ENCODE assay signal across 8 mouse cellular contexts in genomic region chr19:45544152-45544924, GRCm38 (mm10). TPM values are rescaled to one million over a fixed set of nuclear protein-coding genes. Genes with fewer than 3 reads are reported as not detected.
DNase-seq lines count a peak whose midpoint lies in the region; ATAC-seq lines count a peak whose summit lies in the region.

No protein-coding gene starts in this region.

- 0 out of 2 replicates have a peak, but pooled peaks have one; percentile 22 for ATAC-seq in cerebellum, adult (ENCODE audit: insufficient number of reproducible peaks, low FRiP score, low TSS enrichment)
- no peak for ATAC-seq in embryonic facial prominence, embryonic 11.5 days (replicated peaks; ENCODE audit: insufficient number of reproducible peaks, low FRiP score, low TSS enrichment, low read depth)
- no peak for ATAC-seq in hindbrain, embryonic 16.5 days
- ATAC-seq in megakaryocyte, adult 5-6 weeks (ENCODE audit: poor library complexity, severe bottlenecking): peak; percentile 42; the same call in 1 of the 2 replicates
- ATAC-seq in stomach, embryonic 15.5 days (ENCODE audit: insufficient read depth, low FRiP score, low read depth): no peak

- peak overlapping the region; percentile 28 for H3K4me3 ChIP-seq in embryonic facial prominence, embryonic 11.5 days (ENCODE audit: low read depth, low read length)
- H3K4me3 ChIP-seq in hindbrain, embryonic 16.5 days (ENCODE audit: low read length): peak overlapping the region; percentile 35
- H3K4me3 ChIP-seq in stomach, embryonic 15.5 days (replicated peaks): peak overlapping the region; percentile 46

- H3K27ac ChIP-seq in embryonic facial prominence, embryonic 11.5 days (replicated peaks; ENCODE audit: low read depth, low read length): no peak overlapping the region
- H3K27ac ChIP-seq in hindbrain, embryonic 16.5 days (ENCODE audit: low read depth, low read length): no peak overlapping the region
- no peak overlapping the region for H3K27ac ChIP-seq in stomach, embryonic 15.5 days

- DNase-seq in cerebellum, adult 9-10 months: no peak
- DNase-seq in A20 (ENCODE audit: low read depth, low spot score): peak; percentile 88
- DNase-seq in embryonic facial prominence, embryonic 11.5 days (ENCODE audit: low spot score): no peak
- DNase-seq in left cerebral cortex, adult 9 months (ENCODE audit: low spot score in 2 of 2): no peak

- peaks cover 4% of the 10 kb centered on the region for H3K4me1 ChIP-seq in embryonic facial prominence, embryonic 11.5 days (ENCODE audit: control insufficient read depth, insufficient read depth, low read length)
- H3K4me1 ChIP-seq in hindbrain, embryonic 16.5 days (ENCODE audit: control insufficient read depth, insufficient read depth, low read depth, low read length): peaks cover 23% of the 10 kb centered on the region
- H3K4me1 ChIP-seq in stomach, embryonic 15.5 days: peaks cover 20% of the 10 kb centered on the region

- H3K9me3 ChIP-seq in embryonic facial prominence, embryonic 11.5 days (replicated peaks; ENCODE audit: control insufficient read depth, low read length): no peaks in the 10 kb centered on the region
- no peaks in the 10 kb centered on the region for H3K9me3 ChIP-seq in hindbrain, embryonic 16.5 days (ENCODE audit: control insufficient read depth, low read length)
- H3K9me3 ChIP-seq in stomach, embryonic 15.5 days: no peaks in the 10 kb centered on the region

- 2% methylated on average over 18 of the region's 26 CpGs for WGBS in embryonic facial prominence, embryonic 11.5 days
- 2% methylated on average over 13 of the region's 26 CpGs for WGBS in hindbrain, embryonic 16.5 days
- WGBS in stomach, embryonic 15.5 days: 2% methylated on average over 17 of the region's 26 CpGs

- H3K36me3 ChIP-seq in embryonic facial prominence, embryonic 11.5 days (replicated peaks; ENCODE audit: control insufficient read depth, insufficient read depth, low read depth, low read length): no peaks in the 10 kb centered on the region
- no peaks in the 10 kb centered on the region for H3K36me3 ChIP-seq in hindbrain, embryonic 16.5 days (ENCODE audit: control insufficient read depth, insufficient read depth, low read length)
- H3K36me3 ChIP-seq in stomach, embryonic 15.5 days: no peaks in the 10 kb centered on the region

- H3K9ac ChIP-seq in embryonic facial prominence, embryonic 11.5 days (replicated peaks; ENCODE audit: low read length): no peak overlapping the region
- H3K9ac ChIP-seq in hindbrain, embryonic 16.5 days (ENCODE audit: low read depth, low read length): peak overlapping the region; percentile 50
- no peak overlapping the region; the same call in 1 of the 2 replicates for H3K9ac ChIP-seq in stomach, embryonic 15.5 days

- H3K4me2 ChIP-seq in embryonic facial prominence, embryonic 11.5 days (ENCODE audit: low read depth, low read length): peak overlapping the region; percentile 57
- peak overlapping the region; percentile 78 for H3K4me2 ChIP-seq in hindbrain, embryonic 16.5 days (ENCODE audit: low read length)
- peak overlapping the region; percentile 96 for H3K4me2 ChIP-seq in stomach, embryonic 15.5 days

- H3K27me3 ChIP-seq in embryonic facial prominence, embryonic 11.5 days (ENCODE audit: control insufficient read depth, insufficient read depth, low read length): peaks cover 21% of the 10 kb centered on the region
- H3K27me3 ChIP-seq in hindbrain, embryonic 16.5 days (replicated peaks; ENCODE audit: control insufficient read depth, insufficient read depth, low read length): peaks cover 16% of the 10 kb centered on the region
- H3K27me3 ChIP-seq in stomach, embryonic 15.5 days (replicated peaks): peaks cover 37% of the 10 kb centered on the region

RNA-seq across cellular contexts. Expression of gene Poll, which starts 16.0 kb away (rescaled TPM):
- polyA plus RNA-seq in embryonic facial prominence, embryonic 11.5 days (2014; fragmentation: Nextera tagmentation; extraction: Ambion mirVana): 15.3 and 18.2 TPM in 2 replicates
- 11.1 and 14.6 TPM in 2 replicates for polyA plus RNA-seq in hindbrain, embryonic 16.5 days (2015; fragmentation: Nextera tagmentation; extraction: Ambion mirVana)
- total RNA-seq in megakaryocyte, adult 5-6 weeks (2015): 3.2 and 3.7 TPM in 2 replicates
- total RNA-seq in megakaryocyte, adult 5-6 weeks (2017): 6.7 and 7.4 TPM in 2 replicates
- polyA plus RNA-seq in stomach, embryonic 15.5 days (2015; fragmentation: Nextera tagmentation; extraction: Ambion mirVana): 12.5 and 12.8 TPM in 2 replicates

RNA-seq across cellular contexts. Expression of gene Gm17018, which starts 16.1 kb away (rescaled TPM):
- 50.1 and 54.5 TPM in 2 replicates for polyA plus RNA-seq in embryonic facial prominence, embryonic 11.5 days (2014; fragmentation: Nextera tagmentation; extraction: Ambion mirVana)
- polyA plus RNA-seq in hindbrain, embryonic 16.5 days (2015; fragmentation: Nextera tagmentation; extraction: Ambion mirVana): 77.0 and 85.7 TPM in 2 replicates
- total RNA-seq in megakaryocyte, adult 5-6 weeks (2015): 22.6 and 23.8 TPM in 2 replicates
- 13.5 and 15.3 TPM in 2 replicates for total RNA-seq in megakaryocyte, adult 5-6 weeks (2017)
- polyA plus RNA-seq in stomach, embryonic 15.5 days (2015; fragmentation: Nextera tagmentation; extraction: Ambion mirVana): 37.5 and 43.2 TPM in 2 replicates

Comparison
In these comparisons a context has a peak if more than half of its experiments do, and no peak if none do; other contexts are left out.
1. ATAC-seq: peak in cerebellum, adult (single experiment) and megakaryocyte, adult 5-6 weeks (single experiment); none in embryonic facial prominence, embryonic 11.5 days (single experiment), hindbrain, embryonic 16.5 days (single experiment) and stomach, embryonic 15.5 days (single experiment).
2. Peak in every context shown above with its lines, with median percentiles within 50 percentile points of each other: H3K4me2 ChIP-seq and H3K4me3 ChIP-seq.